Mouse (Mus musculus): Measurements from ENCODE around the gene Npepps. TPM values are rescaled to one million over a fixed set of nuclear protein-coding genes. Genes with fewer than 3 reads are reported as not detected.
"Not testable (repeated sequence)": the region's sequence is repeated elsewhere in the genome, so short reads cannot be mapped to it uniquely, and the experiment has no call there.

Gene Npepps
- total RNA-seq, 1 experiment from 2014 or later = 74.2 TPM

- no peak for DNase-seq
Observed at GRCm38 (mm10) chr11:97296542-97296941, 16.1 kb upstream of the Npepps start.

- no peak for DNase-seq
Observed at GRCm38 (mm10) chr11:97292731-97293130, 12.3 kb upstream of the Npepps start.

GRCm38 (mm10) chr11:97289276-97290230, 9.1 kb upstream of the Npepps start:
- DNase-seq = peak; percentile 58

GRCm38 (mm10) chr11:97287643-97288042, 7.2 kb upstream of the Npepps start:
- DNase-seq = no peak

GRCm38 (mm10) chr11:97286973-97287372, 6.5 kb upstream of the Npepps start:
- DNase-seq = no peak

GRCm38 (mm10) chr11:97285852-97286775, 5.7 kb upstream of the Npepps start:
- DNase-seq = no peak

DNA sequence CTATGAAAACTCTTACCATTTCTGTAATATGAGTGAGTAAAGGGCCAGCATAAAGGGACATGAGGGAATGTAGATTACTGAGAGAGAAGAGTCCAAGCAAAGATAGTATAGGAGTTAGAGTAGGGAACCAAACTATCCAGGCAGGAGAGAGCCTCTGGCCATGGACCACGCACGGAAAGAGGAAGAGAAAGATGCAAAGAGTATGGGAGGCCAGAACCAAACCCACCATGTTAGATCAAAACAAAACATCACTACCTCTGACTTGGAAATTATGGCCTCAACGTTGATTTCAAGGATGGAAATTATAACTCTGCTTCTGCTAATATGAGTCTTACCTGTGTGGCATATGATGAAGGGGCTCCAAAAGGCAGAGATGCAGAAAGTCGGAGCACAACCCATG, 4.4 kb upstream of the Npepps start:
- DNase-seq = no peak

DNA sequence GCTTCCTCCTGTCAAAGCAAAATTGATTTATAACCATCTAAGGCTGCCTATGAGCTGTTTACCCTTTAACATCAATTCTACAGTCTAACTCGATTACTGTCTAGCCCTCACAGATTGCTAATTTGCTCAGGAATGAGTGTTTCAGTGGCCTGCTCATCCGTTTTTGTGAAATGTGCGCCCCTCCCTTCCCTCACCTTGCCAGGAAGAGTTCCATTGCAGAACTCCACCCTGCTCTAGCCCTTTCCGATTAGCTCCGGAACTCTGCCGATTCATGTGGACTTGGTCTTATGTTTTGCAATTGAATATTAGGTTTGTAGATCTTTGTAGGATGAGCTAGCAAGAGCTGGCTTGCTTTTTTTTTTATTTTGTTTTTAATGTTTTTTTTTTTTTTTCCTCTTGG, 1.7 kb upstream of the Npepps start:
- no peak for DNase-seq

DNA sequence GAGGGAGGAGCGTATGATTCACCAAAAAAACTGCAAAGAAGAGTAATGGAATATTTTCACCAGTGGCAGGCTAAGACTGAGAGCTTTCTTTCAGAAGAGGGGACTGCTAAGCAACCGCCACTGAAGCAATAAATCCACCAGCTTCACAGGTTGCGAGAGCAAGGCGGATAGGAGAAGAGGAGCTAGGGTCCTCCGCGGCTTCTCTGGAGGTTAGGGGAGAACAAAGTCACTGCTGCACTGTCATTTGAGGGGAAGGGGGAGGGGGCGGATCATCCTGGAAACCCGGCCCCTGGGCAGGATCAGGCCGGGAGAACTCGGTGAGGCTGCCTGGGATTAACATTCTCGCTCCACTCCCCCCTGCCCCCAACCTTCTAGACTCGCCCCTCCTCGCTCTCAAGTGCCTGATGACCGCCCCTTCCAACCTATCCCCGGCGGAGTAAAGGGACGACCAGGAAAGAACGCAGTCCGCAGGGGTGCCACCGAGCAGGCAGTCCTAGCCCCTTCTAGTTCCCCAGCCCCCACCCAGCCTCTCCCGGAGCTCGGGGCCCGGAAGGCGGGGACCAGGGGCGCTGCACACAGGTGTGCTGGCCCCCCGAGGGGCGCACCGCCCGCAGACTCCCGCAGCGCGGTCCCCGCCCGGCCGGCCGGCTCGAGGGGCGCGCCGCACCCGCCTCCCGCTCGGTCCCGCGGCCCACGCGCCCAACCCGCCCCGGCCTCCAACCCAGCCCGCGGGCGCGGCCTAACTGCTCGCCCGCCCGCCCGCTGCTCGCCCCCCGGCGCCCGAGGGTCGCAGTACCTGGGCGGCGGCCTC, 828 bp downstream of the Npepps start:
- DNase-seq = peak; percentile 82

GRCm38 (mm10) chr11:97279040-97279404, 1.4 kb downstream of the Npepps start:
- no peak for DNase-seq

- no peak for DNase-seq
Observed at GRCm38 (mm10) chr11:97278456-97278855, 2.0 kb downstream of the Npepps start.

- DNase-seq = no peak
Observed at GRCm38 (mm10) chr11:97277166-97277565, 3.3 kb downstream of the Npepps start.

- DNase-seq = no peak
Observed at GRCm38 (mm10) chr11:97276019-97276418, 4.4 kb downstream of the Npepps start.

GRCm38 (mm10) chr11:97275349-97275748, 5.1 kb downstream of the Npepps start:
- no peak for DNase-seq

GRCm38 (mm10) chr11:97274947-97275346, 5.5 kb downstream of the Npepps start:
- not testable (repeated sequence) for DNase-seq

DNA sequence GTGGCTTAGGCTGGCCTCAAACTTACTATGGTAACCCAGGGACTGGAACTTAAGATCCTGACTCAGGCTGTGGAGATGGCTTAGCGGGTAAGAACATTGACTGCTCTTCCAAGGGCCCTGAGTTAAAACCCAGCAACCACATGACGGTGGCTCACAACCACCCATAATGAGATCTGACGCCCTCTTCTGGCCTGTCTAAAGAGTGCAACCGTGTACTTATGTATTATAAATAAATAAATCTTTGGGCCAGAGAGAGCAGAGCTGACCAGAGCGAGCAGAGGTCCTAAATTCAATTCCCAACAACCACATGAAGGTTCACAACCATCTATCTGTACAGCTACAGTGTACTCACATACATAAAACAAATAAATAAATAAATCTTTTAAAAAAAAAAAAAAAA, 6.8 kb downstream of the Npepps start:
- no peak for DNase-seq

DNA sequence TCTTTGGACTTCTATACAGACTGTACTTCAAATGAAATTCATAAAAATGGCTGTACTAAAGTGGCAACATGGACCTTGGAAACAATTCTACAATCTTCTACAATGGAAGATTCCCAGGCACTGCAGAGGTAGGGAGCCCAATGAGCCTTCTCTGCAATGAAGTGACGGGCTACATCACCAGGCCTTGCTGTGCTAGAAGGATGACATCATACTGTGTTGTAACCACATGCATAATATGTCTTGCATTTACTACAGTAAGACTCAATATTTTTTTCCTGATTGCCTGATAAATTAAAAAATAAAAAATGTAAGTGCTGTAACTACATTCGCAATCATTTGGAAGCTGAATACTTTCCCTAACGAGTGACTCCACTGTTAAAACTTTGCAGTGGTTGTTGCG, 7.6 kb downstream of the Npepps start:
- no peak for DNase-seq

DNA sequence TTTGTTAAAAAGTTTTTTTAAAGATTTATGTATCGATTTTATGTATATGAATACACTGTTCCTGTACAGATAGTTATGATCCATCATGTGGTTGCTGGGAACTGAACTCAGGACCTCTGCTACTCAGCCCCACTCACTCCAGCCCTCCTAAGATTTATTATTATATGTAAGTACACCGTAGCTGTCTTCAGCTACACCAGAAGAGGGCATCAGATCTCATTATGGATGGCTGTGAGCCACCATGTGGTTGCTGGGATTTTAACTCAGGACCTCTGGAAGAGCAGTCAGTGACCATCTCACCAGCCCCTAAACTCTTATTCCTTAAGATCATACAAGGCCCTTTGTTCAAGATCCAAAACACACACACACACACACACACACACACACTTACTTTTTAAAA, 10.4 kb downstream of the Npepps start:
- DNase-seq = not testable (repeated sequence)

- not testable (repeated sequence) for DNase-seq
Observed at GRCm38 (mm10) chr11:97266544-97266943, 13.9 kb downstream of the Npepps start.

GRCm38 (mm10) chr11:97249649-97250048, 30.8 kb downstream of the Npepps start:
- DNase-seq = not testable (repeated sequence)

GRCm38 (mm10) chr11:97246510-97247159, 33.8 kb downstream of the Npepps start:
- peak; percentile 31 for DNase-seq

- DNase-seq = no peak
Observed at GRCm38 (mm10) chr11:97241321-97241720, 39.1 kb downstream of the Npepps start.
